Mouse (Mus musculus): ENCODE measurements around the gene Utrn.

The Utrn gene

DNA sequence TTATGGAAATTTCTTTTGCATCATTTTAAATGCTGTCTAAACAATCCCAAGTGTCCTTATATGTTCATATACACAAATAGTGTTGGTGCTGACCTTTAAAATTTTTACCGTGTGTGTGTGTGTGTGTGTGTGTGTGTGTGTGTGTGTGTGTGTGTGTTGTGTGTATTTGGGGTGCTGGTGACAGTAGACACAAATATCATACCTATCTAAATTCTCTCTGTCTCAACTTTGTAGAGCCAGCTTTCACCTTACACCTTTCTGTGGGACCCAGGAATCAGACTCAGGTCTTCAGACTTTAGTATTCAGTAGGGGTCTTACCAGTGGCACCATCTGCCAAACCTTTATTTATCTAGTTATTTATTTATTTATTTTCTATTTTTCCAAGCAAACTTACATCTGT, 681 bp upstream of the Utrn start:
- DNase-seq (ENCODE audit: low read depth, low spot score) = no peak

- DNase-seq (ENCODE audit: low read depth, low spot score) = no peak
Measured at GRCm38 (mm10) chr10:12868189-12869028, 756 bp downstream of the Utrn start.

DNA sequence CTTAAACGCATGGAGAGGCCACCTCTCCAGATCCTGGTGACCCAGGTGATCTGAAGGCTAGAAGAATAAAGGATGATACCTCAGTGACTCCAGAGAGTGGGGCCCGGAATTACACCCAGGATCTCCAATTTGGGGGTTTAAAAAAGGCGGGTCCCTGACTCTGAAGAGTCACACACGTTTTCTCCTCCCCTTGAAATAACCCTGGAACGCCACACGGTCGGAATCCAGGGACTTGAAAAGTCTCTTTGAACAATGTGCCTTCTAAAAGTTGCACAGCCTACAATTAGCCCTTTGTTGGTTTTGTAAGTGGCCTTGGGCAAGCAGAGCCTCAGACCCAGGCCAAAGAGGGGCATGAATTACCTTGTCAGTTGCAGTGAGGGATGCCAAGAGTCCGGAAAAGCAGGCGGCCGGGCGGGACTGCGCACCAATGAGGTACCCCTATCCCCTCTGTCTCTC, 1.4 kb downstream of the Utrn start:
- DNase-seq (ENCODE audit: low read depth, low spot score) = no peak

GRCm38 (mm10) chr10:12866971-12867732, 2.0 kb downstream of the Utrn start:
- DNase-seq (ENCODE audit: low read depth, low spot score) = no peak

DNA sequence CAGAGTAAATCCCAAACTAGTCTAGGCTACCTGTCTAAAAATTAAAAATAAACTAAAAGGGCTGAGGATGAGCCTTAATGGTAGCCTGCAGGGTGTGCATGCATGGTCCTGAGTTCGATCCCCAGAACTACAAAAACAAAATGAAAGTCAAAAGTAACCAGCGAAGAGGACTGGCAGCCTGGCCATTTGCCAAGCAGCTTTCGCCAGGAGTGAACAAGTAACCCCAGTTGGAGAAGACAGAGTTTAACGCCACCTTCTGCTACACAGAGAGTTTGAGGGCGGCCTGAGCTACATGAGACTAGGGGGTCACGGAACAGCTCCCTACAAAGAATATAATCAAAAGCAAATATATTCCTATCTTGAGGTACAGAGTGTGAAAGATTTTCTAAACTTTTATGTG, 4.0 kb downstream of the Utrn start:
- no peak for DNase-seq (ENCODE audit: low read depth, low spot score)

DNA sequence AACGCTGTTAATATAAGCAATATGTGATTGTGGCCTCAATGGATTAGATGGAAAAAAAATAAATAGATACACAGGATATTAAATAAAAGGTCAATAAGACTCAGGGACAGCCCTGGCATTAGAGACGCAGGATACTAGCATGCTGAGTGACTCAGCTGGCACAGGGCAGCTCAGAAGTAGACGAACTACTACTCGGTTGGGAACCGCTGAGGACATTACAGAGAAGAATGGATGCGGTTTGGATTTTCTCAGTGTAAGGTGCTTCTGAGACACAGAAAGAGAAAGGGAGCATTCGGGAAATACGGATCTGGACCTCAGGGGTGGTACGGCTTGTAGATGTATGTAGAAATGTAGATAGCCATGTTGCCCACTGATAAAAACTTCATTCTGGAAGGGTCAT, 5.6 kb downstream of the Utrn start:
- DNase-seq (ENCODE audit: low read depth, low spot score) = no peak

GRCm38 (mm10) chr10:12862047-12862446, 7.1 kb downstream of the Utrn start:
- DNase-seq (ENCODE audit: low read depth, low spot score) = no peak

- DNase-seq (ENCODE audit: low read depth, low spot score) = no peak
Measured at GRCm38 (mm10) chr10:12861381-12861780, 7.8 kb downstream of the Utrn start.

DNA sequence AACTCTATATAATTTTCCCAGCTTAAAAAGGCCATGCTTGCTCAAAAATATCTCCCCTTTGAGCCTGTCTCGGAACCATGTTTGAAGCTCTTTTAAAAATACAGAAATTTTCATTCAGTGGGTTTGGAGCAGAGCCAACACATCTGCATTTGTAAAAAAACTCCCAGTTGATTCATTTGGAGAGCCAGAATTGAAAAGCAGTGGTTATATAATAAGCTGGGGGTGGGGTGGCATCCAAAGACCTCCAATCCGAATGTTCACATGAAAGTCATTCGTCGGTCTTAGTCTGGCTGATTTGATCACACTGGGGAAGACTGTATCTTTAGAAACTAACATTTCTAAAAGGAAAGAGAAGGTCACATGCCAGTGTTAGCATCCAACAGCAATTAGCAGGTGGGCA, 8.4 kb downstream of the Utrn start:
- no peak for DNase-seq (ENCODE audit: low read depth, low spot score)

GRCm38 (mm10) chr10:12860331-12860730, 8.8 kb downstream of the Utrn start:
- DNase-seq (ENCODE audit: low read depth, low spot score) = no peak

GRCm38 (mm10) chr10:12858017-12858416, 11.1 kb downstream of the Utrn start:
- peak; percentile 38 for DNase-seq (ENCODE audit: low read depth, low spot score)

- DNase-seq (ENCODE audit: low read depth, low spot score) = no peak
Measured at GRCm38 (mm10) chr10:12854298-12854697, 14.9 kb downstream of the Utrn start.

- DNase-seq (ENCODE audit: low read depth, low spot score) = no peak
Measured at GRCm38 (mm10) chr10:12853776-12854175, 15.4 kb downstream of the Utrn start.

- no peak for DNase-seq (ENCODE audit: low read depth, low spot score)
Measured at GRCm38 (mm10) chr10:12853196-12853620, 16.0 kb downstream of the Utrn start.

- no peak for DNase-seq (ENCODE audit: low read depth, low spot score)
Measured at GRCm38 (mm10) chr10:12852416-12853195, 16.6 kb downstream of the Utrn start.

DNA sequence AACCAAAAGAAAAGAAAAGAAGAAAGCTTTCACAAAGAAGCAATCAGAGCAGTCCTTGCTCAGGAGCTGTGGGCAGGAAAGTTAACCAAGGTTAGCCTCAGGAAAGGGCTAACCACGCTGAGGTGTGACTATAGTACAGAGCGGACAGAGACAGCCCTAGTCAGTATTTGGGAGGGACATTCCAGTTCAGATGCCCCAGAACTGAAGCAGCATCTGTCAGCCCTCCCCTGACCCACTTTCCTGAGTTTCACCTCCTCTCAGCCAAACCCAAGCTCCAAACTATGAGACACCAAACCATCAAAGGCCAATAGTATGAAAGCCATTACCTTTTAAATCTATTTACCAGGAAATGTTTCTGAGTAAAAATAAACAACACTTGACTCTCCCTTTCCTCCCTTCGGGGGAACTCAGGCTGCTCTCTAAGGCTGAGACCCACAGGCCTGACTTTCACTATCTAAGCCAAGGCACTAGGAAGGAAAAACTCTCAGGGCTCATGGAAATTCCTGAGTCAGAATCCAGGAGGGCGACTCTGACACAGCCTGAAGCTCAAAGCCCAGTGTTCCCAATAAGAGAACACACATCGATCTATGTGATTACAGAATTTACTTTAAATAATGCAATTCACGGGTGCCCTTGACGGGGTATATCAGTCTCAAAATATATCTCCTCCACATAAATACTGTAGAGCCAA, 18.2 kb downstream of the Utrn start:
- DNase-seq (ENCODE audit: low read depth, low spot score) = no peak

- DNase-seq (ENCODE audit: low read depth, low spot score) = peak; percentile 62
Measured at GRCm38 (mm10) chr10:12848322-12849108, 20.6 kb downstream of the Utrn start.

DNA sequence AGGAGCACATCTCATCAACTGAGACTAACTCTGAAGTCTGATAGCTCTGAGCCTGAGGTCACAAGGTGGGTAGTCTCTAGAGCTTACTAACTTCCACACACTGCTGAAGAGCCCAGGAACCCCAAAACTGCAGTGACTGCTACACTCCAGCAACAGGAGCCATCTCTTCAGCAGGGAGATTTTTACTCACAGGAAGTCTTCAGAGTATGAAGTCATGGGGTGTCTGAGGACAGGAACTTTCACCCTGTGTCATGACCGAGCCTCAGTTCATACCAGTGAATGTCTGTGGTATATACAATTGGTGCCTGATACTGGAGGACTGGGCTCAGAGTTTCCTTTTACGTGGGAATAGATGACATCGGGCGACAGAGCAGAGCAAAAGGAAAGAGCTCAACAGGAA, 26.6 kb downstream of the Utrn start:
- DNase-seq (ENCODE audit: low read depth, low spot score) = no peak

GRCm38 (mm10) chr10:12841497-12841896, 27.7 kb downstream of the Utrn start:
- no peak for DNase-seq (ENCODE audit: low read depth, low spot score)

GRCm38 (mm10) chr10:12837636-12838035, 31.5 kb downstream of the Utrn start:
- DNase-seq (ENCODE audit: low read depth, low spot score) = no peak

Data from telencephalon, adult 2 months (tissue).